Mouse (Mus musculus) CD8-positive naive resting alpha-beta T cell, adult 2 months (primary cell): ENCODE data around the gene Svop.

Experiments
- DNase-seq, 2 experiments: peaks; one replicate each; pipeline ENCODE4 v3.0.0; 2022; ENCODE audit warnings: low read depth in 2 of 2, low spot score in 2 of 2

The Svop gene

DNA sequence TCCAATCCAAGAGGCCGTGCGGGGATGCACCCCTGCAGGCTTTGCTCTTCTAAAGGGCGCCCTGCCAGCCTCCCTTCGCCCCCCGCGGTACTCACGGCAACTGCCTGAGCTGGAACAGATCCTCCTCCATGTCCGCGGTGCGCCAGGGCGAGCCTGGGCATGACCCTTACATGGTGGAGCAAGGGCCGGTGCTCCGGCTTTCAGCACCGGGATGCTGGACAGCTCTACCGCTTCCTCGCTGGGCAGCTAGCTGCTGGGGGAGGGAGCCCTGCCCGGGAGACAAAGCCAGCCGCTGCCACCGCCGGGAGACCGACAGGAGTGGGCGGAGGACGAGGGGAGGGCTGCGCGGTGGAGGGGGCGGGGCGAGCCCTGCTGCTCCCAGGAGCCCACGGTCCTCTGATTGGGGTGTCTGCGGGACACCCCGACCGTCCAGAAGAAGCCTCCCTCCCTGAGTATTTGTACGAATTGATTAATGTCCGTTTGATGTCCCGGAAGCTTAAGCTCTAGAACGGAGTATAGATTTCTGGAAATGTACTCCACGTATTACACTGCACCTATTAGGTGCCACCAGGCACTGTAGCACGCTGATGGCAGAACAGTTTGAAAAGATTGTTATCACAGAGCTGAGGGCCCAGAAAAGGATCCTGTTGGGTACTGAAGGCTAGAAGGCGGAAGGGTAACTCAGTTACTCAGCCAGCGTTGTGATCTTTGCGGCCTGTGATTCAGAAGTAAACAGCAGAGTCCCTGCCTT is at the start of gene Svop:
Svop (minus strand) TSS at position 514 of the 751 bp plus-strand sequence.
- DNase-seq = peak in 1 of 2 experiments; percentile 19

DNA sequence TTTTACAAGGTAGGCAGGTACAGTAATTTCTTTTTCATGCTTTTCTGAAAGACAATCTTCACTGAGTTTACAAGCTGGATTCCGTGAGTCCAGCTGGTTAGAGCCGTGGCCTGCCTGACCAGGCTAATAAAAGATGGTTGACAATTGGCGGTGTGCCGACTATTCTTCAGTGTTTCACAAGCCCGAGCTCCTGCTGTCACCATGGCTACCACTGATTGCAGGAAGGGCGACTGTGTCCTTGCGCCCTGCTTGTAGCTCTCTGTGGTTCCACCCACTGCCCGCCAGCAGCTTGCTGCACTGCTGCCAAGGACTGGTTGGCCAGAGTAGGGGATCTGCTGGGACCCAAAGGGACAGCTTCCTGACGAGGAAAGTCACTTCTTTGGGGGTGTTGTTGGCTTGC is 47.8 kb upstream of the Svop start:
- no peak for DNase-seq

DNA sequence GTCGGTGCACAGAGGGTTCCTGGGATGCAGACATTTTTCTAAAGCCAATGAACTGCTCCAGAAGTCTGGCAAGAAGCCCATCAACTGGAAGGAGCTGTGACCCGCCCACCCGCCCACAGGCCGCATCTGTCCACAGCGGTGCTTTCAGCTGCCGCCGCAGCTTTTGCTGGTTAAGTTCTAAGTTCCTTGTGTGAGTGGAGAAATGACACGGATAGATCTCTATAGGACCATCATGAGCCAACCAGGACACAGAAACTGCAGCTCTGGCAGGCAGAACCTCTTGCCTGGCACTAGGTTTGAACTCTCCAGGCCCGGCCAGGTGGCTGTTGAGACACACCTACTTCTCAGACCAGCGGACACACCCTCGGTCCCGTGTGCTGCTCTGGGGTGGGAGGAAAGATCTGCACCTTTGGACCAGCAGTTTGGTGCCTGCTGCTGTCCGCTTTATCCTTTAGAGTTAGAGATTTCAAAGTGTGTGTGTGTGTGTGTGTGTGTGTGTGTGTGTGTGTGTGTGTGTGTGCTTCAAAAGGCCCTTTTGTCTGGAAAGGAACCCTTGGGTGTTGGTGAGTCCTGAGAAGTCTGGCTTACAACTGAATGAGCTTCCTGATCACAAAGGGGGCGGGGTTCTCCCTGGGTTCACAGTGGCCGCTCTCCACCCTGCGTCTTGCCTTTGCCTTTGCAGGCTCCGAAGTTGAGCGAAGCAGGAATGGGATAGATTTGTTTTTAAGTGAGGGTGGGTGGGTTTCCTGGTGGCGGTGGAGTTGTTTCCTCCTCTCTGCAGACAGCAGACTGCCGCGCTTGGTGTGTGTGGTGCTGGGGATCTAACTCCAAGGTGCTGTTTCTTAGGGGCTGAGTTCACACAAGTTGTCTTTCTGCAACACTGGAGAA is 47.2 kb upstream of the Svop start:
- DNase-seq = no peak

DNA sequence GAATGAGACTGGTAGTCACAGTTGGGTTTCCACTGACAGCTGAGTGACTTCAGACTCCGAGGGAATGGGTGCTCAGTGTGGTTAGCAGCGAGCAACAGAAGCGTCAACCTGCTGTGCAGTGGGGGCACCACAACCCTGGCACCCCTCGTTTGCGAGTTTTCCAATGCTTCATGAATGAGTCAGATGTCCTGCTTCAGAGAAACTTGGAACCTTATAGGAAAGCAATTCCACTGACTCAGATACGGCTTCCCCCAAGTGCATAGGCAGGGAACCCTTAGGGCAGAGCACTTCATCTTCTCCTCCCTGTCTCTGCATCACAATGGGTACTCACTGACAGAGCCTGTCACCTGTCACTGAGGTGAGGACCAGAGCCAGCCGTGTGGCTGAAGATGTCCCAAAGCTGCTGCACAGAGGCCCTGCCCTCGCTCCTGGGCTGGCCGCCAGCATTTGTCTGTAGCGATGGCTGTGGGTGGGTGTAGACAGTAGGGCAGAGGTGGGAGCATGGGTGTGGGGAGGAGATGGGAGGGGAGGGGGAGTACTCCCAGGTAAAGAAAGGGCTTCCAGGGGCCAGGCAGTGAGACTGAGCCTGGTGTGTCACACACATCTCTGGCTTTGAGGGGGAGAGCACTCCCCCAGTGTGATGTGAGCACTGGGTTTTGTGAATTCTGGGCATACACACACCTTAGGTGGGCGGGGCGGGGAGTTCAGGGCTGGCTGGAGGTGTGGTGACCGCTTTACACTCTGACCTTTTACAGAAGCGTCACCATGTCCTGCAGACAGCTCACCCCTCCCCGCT is 46.3 kb upstream of the Svop start:
- DNase-seq = no peak

DNA sequence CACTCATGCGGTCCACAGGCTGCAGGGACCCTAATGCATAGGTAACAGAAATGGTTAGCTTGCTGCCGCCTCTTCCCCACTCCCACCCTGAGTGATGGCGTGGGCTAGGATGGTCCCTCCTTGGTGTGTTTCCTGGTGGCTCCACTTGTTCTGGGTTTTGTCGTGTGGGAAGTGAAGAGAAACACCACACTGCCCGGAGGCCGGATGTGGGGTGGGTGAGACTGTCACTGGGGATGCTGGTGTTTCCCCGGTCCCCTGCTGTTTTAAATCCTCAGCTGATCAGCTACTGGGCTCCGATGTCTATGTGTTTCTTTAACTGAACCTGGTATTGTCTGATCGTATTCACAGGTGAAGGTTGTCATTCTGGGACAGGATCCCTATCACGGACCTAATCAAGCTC is 44.1 kb upstream of the Svop start:
- DNase-seq = no peak

DNA sequence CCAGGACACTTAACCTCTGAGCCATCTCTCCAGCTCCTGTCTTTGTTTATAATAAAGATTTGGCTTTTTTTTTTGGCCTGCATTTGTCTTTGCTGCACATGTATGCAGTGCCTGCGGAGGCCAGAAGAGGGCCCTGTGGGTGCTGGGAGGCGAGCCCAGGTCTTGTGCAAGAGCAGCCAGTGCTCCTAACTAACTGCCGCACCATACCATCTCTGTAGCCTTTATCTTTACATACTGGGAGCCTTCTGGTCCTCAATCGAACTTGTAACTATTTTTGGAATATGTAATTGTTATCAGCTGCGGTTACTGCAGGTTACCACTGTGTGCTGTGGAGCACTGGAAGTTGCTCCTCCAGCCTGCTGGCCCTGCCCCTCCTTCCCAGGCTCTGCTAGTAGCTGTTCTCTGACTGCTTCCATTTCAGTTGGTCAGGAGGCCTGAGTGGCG is 42.7 kb upstream of the Svop start:
- peak in 1 of 2 experiments; percentile 11 for DNase-seq

DNA sequence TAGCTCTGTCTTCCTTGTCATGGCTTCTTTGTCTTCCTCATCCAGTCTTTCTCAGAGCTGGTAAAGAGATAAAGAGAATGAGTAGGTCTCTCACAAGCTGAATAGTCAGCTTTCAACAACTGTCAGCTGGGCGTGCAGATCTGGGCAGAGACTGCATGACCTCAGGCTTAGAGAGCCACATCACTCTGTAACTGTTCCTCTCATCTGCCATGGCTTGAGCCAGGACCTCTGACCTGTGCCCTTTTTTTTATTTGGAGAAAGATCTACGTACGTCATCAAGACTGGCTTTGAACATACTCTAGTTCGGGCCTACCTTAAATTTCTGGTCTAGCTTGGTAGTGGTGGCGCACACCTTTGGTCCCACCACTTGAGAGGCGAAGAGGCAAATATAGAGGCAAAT is 41.5 kb upstream of the Svop start:
- DNase-seq = no peak

DNA sequence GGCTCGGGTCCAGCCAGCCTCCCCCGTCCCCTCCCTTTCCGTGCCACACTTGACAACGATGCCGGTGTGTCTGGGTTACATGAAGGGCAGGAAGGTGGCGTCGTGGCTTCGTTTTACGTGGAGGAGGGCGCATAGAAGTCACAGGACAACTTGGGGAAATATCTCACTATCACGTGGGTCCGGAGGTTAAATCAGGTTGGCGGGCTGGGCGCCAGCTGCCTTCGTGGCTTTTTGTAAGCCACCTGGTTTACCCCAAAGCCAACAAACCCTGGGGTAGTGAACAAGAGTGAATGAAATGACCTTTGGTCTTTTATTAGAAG is 40.1 kb upstream of the Svop start:
- peak; percentile 65 to 76 for DNase-seq

DNA sequence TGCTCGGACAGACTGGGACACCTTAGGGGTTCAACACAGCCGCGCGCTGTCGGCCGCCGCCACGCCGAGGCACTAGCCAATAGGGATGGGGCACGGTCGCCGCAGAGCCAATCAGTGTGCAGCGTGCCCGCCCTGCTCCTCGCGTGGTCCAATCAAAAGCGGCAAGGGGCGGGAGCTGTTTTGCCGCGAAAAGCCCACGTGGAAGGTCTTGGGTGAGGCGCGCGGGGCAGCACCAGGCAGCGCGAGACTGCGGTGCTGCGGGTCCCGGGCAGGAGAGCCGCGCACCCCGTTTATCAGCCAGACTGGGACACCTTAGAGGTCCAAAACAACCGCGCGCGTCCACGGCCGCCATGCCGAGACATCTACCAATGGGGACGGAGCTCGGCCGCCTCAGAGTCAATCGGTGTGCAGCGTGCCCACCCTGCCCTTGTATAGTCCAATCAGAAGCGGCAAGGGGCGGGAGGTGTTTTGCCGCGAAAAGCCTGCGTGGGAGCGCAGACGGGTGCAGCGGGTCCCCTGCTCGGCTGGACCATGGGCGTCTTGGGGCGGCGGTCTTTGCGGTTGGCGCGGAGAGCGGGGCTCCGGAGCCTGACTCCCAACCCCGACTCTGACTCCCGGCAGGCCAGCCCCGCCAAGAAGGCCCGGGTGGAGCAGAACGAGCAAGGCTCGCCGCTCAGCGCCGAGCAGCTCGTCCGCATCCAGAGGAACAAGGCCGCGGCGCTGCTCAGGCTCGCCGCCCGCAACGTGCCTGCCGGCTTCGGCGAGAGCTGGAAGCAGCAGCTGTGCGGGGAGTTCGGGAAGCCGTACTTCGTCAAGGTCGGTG is 39.5 kb upstream of the Svop start:
- DNase-seq = peak; percentile 90 to 93

DNA sequence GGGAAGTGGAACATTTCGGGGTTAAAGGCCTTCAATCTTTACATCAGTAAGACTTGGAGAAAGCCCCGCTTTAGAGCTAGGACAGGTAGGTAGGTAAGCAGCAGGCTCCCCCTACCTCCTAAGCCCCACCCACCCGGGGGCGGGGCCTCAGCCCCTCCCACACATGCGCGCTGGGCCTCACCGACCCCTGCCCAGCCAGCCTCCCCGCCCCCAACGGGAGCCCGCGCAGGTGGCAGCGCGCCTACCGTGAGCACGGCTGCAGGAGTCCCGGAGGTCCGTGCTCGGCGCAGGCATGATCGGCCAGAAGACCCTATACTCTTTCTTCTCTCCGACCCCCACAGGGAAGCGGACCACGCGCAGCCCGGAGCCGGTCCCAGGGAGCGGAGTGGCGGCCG is 38.8 kb upstream of the Svop start, which contains the start of gene Ung:
Ung (plus strand) TSS at position 176 of the 395 bp plus-strand sequence.
- peak; percentile 53 to 77 for DNase-seq

DNA sequence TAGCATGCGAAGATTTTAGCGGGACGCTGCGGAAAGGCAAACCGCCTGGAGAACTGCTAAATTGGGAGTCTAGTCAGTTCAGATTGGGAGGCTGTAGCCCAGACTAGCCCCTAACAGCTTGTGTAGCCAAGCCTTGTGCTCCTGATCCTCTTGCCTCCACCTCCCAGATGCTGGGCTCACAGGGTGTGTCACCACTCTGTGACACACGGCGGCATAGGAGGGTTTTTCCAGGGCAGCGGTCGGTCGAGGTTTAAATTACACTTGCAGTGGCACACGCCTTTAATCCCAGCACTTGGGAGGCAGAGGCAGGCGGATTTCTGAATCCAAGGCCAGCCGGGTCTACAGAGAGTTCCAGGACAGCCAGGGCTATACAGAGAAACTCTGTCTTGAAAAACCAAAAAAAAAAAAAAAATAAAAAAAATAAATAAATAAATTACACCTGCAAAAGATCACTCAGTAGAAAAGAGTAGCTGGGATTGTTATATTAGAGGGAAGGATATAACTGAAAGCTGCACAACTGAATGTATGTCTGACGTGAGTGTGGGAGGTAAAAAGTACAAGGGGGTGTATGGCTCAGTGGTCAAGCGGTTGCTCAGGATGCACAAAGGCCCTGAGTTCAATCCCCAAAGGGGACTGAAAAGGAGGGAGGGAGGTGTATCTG is 38.3 kb upstream of the Svop start:
- DNase-seq = no peak

DNA sequence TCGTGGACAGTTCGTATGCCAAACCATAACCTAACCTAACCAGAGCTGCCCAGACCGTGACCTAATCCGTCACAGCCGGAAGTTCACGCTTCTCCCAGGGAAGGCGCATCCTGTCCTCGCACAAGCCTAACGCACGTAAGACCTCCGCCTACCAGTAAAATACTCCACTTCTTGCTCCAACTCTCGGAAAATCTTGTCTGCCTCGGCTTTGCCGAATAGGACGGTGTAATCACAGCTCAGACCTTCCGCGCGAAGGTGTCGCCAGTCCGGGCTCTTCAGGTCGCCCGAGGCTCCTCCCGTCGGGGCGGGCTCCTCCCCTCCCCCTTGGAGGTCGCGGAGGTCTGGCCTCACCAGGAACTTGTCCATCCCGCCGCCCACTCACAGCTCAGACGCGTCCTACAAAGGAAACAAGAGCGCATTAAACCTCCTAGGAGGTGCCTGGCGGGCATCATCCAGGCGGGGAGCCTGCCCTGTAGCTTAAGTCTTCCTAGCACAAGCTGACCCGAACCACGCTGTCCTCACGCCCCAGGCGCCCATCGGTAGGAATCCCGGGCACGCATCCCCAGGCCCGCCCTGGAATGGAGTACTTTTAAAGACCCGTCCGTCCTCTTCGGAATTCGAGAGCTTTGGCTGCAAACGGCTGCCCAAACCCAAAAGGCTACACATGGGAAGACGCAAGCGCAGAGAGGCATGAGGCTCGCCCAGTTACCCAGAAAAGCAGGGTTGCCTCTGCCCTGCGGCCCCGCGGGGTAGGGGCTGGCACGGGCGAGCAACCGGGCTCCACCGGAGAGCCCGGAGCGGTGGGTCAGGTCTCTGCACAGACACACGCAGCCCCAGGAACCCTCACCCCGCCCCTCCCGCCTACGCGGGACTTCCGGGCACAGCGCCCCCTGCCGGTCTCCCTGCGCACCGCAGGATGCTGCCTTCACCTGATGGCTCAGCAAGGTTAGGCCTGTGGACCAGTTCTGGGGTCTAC is 36.3 kb upstream of the Svop start, which contains the start of gene Alkbh2:
Alkbh2 (minus strand) TSS at position 845 of the 976 bp plus-strand sequence.
- peak; percentile 88 to 92 for DNase-seq

DNA sequence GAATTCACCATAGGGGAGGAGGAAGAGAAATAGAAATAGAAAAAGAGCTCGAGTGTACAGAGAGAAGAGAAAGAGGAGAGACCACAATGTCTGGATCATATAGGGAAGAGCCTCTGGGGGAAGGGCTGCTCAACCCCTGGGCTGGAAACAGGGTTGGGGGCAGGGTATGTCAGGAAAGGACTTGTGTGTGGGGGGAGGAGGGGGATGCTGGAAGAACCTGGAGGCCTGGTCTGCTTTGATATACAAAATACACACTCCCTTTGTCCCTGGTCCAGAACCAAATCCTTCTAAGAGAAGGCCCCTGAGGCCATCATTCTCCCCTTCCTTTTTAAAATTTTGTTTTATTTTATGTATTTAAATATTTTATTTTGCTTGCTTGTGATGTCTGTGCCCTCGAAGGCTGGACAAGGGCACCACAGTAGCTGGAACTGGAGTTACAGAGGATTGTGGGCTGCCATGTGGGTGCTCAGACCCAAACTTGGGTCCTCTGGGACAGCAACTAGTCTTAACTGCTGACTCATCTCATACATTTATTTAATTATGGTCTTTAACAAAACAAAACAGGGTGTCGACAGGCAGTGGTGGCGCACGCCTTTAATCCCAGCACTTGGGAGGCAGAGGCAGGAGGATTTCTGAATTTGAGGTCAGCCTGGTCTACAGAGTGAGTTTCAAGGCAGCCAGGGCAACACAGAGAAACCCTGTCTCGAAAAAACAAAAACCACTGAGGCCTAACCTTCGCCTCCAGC is 35.3 kb upstream of the Svop start:
- DNase-seq = no peak

DNA sequence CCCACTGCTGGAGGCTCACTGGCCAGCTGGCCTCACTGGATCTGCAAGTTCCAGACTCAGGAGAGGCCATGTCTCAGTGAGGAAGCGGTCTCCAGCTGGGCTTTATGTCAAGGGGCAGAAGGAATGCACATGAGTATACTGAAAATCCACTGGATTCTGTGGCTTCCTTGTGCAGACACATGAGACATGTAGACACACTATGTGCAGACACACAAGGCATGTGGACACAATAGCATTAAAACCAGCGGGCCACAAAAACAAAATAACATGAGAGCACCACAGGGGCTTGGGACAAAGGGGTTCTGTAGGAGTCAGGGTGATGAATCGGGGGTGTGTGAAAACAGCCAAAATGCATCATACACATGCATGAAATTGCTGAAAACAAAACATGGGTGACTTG is 34.6 kb upstream of the Svop start:
- DNase-seq = no peak

DNA sequence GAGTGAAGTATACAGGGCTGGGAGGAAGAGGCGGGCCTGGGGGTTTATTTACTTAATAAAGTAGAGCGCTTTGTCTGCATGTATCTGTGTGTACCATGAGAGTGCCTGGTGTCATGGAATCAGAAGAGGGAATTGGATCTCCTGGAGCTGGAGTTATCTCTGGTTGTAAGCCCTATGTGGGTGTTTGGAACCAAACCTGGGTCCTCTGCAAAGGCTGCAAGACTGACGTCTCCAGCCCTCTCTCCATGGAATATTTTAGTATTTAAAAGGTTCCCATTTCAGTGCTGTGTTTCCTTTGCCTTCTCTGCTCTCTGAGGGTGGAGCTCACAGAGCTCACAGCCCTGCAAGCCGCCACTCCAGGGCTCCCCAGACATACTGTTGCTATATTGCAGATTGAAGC is 28.4 kb upstream of the Svop start:
- no peak for DNase-seq

DNA sequence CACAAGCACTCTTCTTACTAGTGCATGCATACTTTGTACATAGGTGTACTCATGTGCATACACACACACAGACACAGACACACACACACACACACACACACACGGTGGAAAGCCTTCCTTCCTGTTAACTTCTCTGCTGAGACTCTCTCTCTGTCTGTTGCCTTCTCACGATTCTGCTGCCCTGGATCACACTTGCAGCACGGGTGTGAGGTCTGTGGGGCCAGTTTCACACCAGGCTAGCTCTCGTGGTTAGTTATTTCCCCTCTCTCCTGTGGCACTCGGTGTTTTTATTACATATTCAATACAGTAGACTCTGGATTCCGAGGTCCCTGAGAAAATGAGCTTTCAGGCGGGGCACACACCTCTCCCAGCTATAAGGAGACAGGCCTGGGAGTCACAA is 25.2 kb upstream of the Svop start:
- DNase-seq = no peak

DNA sequence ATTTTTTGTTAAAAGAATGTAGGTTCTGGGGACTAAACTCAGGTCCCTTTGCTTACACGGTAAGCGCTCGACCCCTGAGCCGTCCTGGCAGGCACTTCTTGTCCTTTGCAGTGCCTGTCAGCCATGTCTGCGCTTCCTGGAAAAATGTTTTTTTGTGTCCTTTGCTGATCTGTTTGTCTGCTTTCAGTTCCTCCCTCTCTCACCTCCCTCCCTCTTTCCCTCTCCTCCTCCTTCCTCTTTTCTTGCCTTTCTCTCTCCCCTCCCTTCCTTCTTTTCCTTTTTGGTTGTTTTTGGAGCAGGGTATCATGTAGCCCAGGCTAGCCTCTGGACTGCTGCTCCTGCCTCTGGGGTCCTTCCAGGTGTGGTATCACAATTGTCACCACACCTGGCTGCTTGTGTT is 23.7 kb upstream of the Svop start:
- DNase-seq = no peak

DNA sequence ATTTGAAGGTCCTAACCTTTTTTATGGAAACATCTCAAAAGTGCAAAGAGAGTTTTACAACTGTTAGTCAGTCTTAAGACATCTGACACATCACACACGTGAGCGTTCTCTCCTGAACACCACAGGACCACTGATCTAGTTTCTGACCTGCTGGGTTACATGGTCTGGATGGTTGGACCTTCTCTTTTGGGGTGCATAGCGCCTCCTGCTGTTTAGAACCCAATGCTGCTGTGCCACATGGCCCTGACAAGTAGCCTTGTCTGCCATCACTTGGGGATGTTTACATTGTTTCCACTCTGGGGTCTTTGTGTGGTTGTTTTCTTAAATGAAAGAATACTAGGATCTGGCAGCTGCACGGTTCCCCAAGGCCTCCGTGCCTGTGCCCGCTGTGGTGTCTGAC is 22.0 kb upstream of the Svop start:
- DNase-seq = no peak
